Mouse (Mus musculus): ENCODE data around the gene Lrfn2. TPM values are rescaled to one million over a fixed set of nuclear protein-coding genes. Genes with fewer than 3 reads are reported as not detected.
A peak's percentile ranks its signal among the peaks of the same experiment; 100 is the strongest.

The Lrfn2 gene
- polyA plus RNA-seq, 1 experiment from 2014 or later, result 0.41 TPM

DNA sequence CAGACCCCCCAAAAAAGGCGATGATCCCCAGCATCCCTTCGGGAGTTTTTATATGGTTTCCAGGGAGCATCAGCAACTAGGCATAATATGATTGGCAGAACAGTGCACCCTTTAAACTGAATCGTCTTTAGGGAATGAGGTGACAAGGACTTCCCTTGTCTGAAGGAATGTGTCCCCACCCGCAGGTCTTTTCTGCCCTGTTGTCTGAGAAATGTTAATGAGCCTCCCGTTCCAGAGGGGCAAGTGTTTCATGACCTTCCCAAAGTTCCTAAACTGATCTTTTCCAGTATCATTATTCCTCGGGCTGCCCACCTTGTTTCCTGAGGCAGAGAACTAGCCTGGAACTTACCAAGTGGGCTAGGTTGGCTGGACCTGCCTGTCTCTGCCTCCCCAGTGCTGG lies 40.7 kb downstream of the Lrfn2 start:
- no peak for DNase-seq (ENCODE audit: low spot score)
- no peaks in the 10 kb centered on the region for H3K9me3 ChIP-seq (ENCODE audit: control insufficient read depth, low read length)
- no peaks in the 10 kb centered on the region for H3K27me3 ChIP-seq (ENCODE audit: control insufficient read depth, insufficient read depth, low read length)
- no peaks in the 10 kb centered on the region for H3K36me3 ChIP-seq (ENCODE audit: control insufficient read depth, insufficient read depth, low read length)
- no peak overlapping the region for H3K9ac ChIP-seq (ENCODE audit: low read length)
- WGBS, result 51% methylated on average over 6 of the region's 6 CpGs
- no peaks in the 10 kb centered on the region for H3K4me1 ChIP-seq (replicated peaks; ENCODE audit: control insufficient read depth, insufficient read depth)
- no peak overlapping the region for H3K4me2 ChIP-seq (replicated peaks; ENCODE audit: low read depth)
- no peak for ATAC-seq (ENCODE audit: low FRiP score, low TSS enrichment)
- TF ChIP-seq CTCF (IDR thresholded peaks at IDR 0.05; ENCODE audit: low read depth), result no peak
- no peak for TF ChIP-seq EP300 (optimal IDR thresholded peaks at IDR 0.05)
- no peak overlapping the region for H3K27ac ChIP-seq (replicated peaks)
- no peak overlapping the region for H3K4me3 ChIP-seq (ENCODE audit: low read depth, low read length)

DNA sequence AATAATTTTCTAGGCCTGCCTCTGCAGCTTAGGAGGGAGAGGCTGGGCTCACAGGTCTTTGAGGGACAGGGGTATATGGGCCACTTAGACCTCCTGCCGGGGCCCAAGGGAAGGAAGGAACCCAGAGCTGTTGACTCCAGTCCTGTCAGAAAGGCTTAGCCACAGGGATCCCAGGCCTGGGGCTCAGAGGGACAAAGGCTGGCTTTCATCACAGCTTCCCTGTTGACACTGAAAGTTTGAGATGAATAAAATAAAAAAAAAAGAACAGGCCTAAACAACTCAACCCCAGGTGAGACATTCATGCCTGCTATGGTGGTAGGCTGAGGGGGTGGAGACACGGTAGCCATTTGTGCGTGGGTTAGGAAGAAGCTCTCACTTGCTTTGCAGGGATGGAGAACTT lies 41.2 kb downstream of the Lrfn2 start:
- Histone ChIP-seq H3K27ac (replicated peaks) (no peak overlapping the region), H3K36me3 (ENCODE audit: control insufficient read depth, insufficient read depth, low read length) (no peaks in the 10 kb centered on the region), H3K9me3 (ENCODE audit: control insufficient read depth, low read length) (no peaks in the 10 kb centered on the region), H3K4me2 (replicated peaks; ENCODE audit: low read depth) (no peak overlapping the region), H3K4me1 (replicated peaks; ENCODE audit: control insufficient read depth, insufficient read depth) (no peaks in the 10 kb centered on the region), H3K4me3 (ENCODE audit: low read depth, low read length) (no peak overlapping the region), H3K9ac (ENCODE audit: low read length) (no peak overlapping the region), H3K27me3 (ENCODE audit: control insufficient read depth, insufficient read depth, low read length) (no peaks in the 10 kb centered on the region)
- ATAC-seq (ENCODE audit: low FRiP score, low TSS enrichment), result no peak
- no peak for TF ChIP-seq CTCF (IDR thresholded peaks at IDR 0.05; ENCODE audit: low read depth)
- TF ChIP-seq EP300 (optimal IDR thresholded peaks at IDR 0.05), result no peak
- 38% methylated on average over 3 of the region's 3 CpGs for WGBS
- DNase-seq (ENCODE audit: low spot score), result no peak

DNA sequence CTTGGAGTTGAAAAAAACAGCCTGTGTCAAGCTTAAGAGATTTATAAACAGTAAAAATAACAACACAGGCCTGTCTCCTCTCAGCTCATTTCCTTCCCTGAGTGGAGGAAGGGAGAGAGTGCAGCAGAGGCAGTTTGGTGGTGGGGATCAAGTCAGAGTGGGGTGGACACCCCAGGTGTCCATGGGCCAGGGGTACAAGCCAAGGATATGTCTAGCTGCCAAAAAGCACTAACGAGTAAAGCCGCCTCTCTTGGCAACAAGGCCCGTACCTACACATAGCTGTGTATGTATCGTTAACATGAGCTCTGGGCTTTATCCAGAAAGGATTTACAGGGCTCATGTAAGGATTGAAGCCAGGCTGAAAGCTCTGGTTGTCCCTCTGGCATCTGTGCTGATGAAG lies 42.9 kb downstream of the Lrfn2 start:
- WGBS, result 33% methylated on average over 4 of the region's 4 CpGs
- Histone ChIP-seq H3K36me3 (ENCODE audit: control insufficient read depth, insufficient read depth, low read length) (no peaks in the 10 kb centered on the region), H3K27me3 (ENCODE audit: control insufficient read depth, insufficient read depth, low read length) (no peaks in the 10 kb centered on the region), H3K9ac (ENCODE audit: low read length) (no peak overlapping the region), H3K9me3 (ENCODE audit: control insufficient read depth, low read length) (no peaks in the 10 kb centered on the region), H3K4me3 (ENCODE audit: low read depth, low read length) (no peak overlapping the region), H3K4me1 (replicated peaks; ENCODE audit: control insufficient read depth, insufficient read depth) (no peaks in the 10 kb centered on the region), H3K4me2 (replicated peaks; ENCODE audit: low read depth) (no peak overlapping the region), H3K27ac (replicated peaks) (0 out of 2 replicates have a peak overlapping the region, but pooled peaks have one; percentile 30)
- DNase-seq (ENCODE audit: low spot score) (no peak), ATAC-seq (ENCODE audit: low FRiP score, low TSS enrichment) (peak; percentile 31; the same call in 1 of the 2 replicates)
- TF ChIP-seq CTCF (IDR thresholded peaks at IDR 0.05; ENCODE audit: low read depth), result no peak
- no peak for TF ChIP-seq EP300 (optimal IDR thresholded peaks at IDR 0.05)

DNA sequence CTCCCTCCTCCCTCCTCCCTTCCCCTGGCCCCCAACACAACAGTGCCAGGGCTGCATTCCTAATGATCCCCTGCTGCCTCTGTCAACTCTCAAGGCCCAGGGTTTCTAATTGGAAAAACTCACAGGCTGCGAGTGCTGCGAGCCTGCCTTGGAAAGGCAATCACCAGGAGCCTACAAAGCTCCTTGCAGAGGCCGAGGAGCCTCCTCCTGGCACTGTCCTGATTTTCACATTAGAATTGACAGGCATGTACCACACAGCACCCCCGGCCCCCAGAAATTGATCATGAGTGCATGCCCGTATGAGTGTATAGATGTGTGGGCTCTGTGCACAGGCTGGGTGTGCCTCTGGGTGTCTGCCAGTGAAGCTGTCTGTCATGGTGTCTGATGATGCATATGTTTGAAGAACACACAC lies 44.4 kb downstream of the Lrfn2 start:
- Histone ChIP-seq H3K27me3 (ENCODE audit: control insufficient read depth, insufficient read depth, low read length) (no peaks in the 10 kb centered on the region), H3K4me1 (replicated peaks; ENCODE audit: control insufficient read depth, insufficient read depth) (no peaks in the 10 kb centered on the region), H3K9ac (ENCODE audit: low read length) (no peak overlapping the region), H3K36me3 (ENCODE audit: control insufficient read depth, insufficient read depth, low read length) (no peaks in the 10 kb centered on the region), H3K4me2 (replicated peaks; ENCODE audit: low read depth) (no peak overlapping the region), H3K27ac (replicated peaks) (no peak overlapping the region), H3K9me3 (ENCODE audit: control insufficient read depth, low read length) (no peaks in the 10 kb centered on the region), H3K4me3 (ENCODE audit: low read depth, low read length) (no peak overlapping the region)
- TF ChIP-seq EP300 (optimal IDR thresholded peaks at IDR 0.05), result no peak
- TF ChIP-seq CTCF (IDR thresholded peaks at IDR 0.05; ENCODE audit: low read depth), result no peak
- DNase-seq (ENCODE audit: low spot score) (peak; percentile 23), ATAC-seq (ENCODE audit: low FRiP score, low TSS enrichment) (peak; percentile 43; the same call in 1 of the 2 replicates)
- WGBS, result 21% methylated on average over 5 of the region's 5 CpGs

DNA sequence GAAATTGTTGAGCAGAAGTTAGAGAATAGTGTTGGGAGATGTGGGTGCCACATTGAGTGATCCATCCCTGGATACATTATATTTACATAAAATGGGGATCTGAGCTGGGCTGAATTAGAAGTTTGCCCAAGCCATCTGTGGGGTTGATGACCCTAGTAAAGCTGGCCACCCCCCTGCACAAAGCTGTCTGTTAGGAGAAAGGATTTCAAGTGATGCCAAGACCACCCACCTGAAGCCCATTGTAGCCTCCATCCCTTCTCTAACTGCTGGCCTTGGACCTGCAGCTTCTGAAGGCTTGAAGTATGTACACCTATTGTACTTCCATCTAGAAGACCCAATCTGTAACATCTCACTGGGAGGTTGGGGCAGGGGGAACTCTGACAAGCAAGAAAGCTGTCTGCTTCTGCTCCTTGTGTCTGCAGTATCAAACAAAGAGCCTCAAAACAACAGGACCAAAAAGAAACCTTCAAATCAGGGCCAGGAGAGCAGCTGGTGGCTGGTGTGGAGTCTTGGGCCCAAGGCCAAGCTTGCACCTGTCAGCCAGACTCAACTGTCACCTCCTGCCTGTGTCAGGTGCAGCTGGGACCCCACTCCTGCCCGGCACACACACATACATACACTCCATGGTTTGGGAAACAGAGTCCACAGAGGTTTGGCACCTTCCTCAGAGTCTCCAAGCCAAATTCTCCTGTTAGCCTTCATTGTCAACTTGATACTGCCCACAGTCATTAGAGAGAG lies 63.2 kb downstream of the Lrfn2 start:
- DNase-seq (ENCODE audit: low spot score) (no peak), ATAC-seq (ENCODE audit: low FRiP score, low TSS enrichment) (no peak)
- no peak overlapping the region for H3K4me3 ChIP-seq (ENCODE audit: low read depth, low read length)
- 67% methylated on average over 1 of the region's 1 CpGs for WGBS
- H3K9ac ChIP-seq (ENCODE audit: low read length), result no peak overlapping the region
- H3K4me1 ChIP-seq (replicated peaks; ENCODE audit: control insufficient read depth, insufficient read depth), result no peaks in the 10 kb centered on the region
- H3K27me3 ChIP-seq (ENCODE audit: control insufficient read depth, insufficient read depth, low read length), result no peaks in the 10 kb centered on the region
- no peaks in the 10 kb centered on the region for H3K36me3 ChIP-seq (ENCODE audit: control insufficient read depth, insufficient read depth, low read length)
- H3K9me3 ChIP-seq (ENCODE audit: control insufficient read depth, low read length), result no peaks in the 10 kb centered on the region
- no peak overlapping the region for H3K4me2 ChIP-seq (replicated peaks; ENCODE audit: low read depth)
- H3K27ac ChIP-seq (replicated peaks), result no peak overlapping the region
- TF ChIP-seq EP300 (optimal IDR thresholded peaks at IDR 0.05) (no peak), CTCF (IDR thresholded peaks at IDR 0.05; ENCODE audit: low read depth) (no peak)

DNA sequence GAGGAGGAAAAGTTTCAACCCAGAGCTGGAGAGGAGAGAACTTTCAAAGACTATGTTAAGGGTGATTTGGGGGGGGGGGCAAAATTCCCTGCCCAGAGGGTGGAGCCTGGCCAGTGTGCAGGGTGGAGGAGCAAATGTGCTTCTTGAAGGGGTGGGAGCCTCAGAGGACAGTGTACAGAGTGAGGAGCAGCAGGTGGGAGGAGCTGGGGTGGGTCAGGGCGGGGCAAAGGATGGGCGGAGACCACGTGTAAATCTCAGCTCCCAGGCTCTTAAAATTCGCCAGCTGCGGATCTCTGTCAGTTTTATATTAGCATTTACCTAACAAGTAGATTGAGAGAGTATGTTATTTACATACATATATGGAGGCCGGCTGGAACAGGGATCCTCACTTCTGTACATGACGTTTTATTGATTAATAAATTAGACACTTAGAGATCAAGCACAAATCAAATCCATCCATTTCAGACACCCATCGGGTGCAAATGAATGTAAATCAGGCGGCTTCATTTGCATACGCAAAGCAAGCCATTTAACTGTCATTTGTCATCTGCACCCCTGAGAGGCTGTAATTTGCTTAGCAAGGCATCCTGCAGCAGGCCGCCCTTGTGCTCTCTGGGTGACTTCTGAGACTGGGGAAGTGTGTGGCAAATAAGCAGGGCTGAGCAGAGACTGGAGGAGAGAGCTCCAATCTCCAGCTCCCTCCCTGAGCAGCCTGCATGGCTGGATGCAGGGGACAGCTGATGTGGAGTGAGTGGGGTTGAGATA lies 67.5 kb downstream of the Lrfn2 start:
- WGBS, result 9% methylated on average over 11 of the region's 11 CpGs
- no peak for DNase-seq (ENCODE audit: low spot score)
- H3K4me3 ChIP-seq (ENCODE audit: low read depth, low read length), result no peak overlapping the region
- no peaks in the 10 kb centered on the region for H3K4me1 ChIP-seq (replicated peaks; ENCODE audit: control insufficient read depth, insufficient read depth)
- no peak for TF ChIP-seq CTCF (IDR thresholded peaks at IDR 0.05; ENCODE audit: low read depth)
- TF ChIP-seq EP300 (optimal IDR thresholded peaks at IDR 0.05), result no peak
- H3K36me3 ChIP-seq (ENCODE audit: control insufficient read depth, insufficient read depth, low read length), result no peaks in the 10 kb centered on the region
- H3K27me3 ChIP-seq (ENCODE audit: control insufficient read depth, insufficient read depth, low read length), result no peaks in the 10 kb centered on the region
- H3K9me3 ChIP-seq (ENCODE audit: control insufficient read depth, low read length), result no peaks in the 10 kb centered on the region
- H3K9ac ChIP-seq (ENCODE audit: low read length), result no peak overlapping the region
- no peak overlapping the region for H3K27ac ChIP-seq (replicated peaks)
- H3K4me2 ChIP-seq (replicated peaks; ENCODE audit: low read depth), result no peak overlapping the region
- ATAC-seq (ENCODE audit: low FRiP score, low TSS enrichment), result no peak

Measured in stomach, postnatal 0 days (tissue).